Mouse (Mus musculus) hindbrain, postnatal 0 days (tissue): ENCODE measurements at regions not wholly inside any gene's neighbourhood (a gene's known extent, or its start where the extent isn't known, plus 50 kb on each side); places are given as distances from the start of the nearest gene placed in this dataset.

ENCODE experiments used
- ATAC-seq: fragments of 200-750 bp; cut with Nextera tagmentation; 2 replicates; pipeline ENCODE4 v1.8.0; 2017; ENCODE audit warnings: mild to moderate bottlenecking, moderate TSS enrichment, moderate library complexity
- DNase-seq: peaks from one replicate; pipeline ENCODE4 v3.0.0-alpha.2; 2015; ENCODE audit warnings: low spot score
- H3K27ac ChIP-seq: fragments of 300-500 bp; sonication (generic); 2 replicates; pipeline ENCODE4 v1.5.1; 2014; ENCODE audit warnings: mild to moderate bottlenecking
- H3K27me3 ChIP-seq: fragments of 300-500 bp; sonication (generic); 2 replicates; pipeline ENCODE4 v1.6.1; 2014; ENCODE audit warnings: low read length, mixed read lengths; ENCODE audit not compliant: insufficient read depth
- H3K36me3 ChIP-seq: fragments of 300-500 bp; sonication (generic); 2 replicates; pipeline ENCODE4 v1.6.1; 2014; ENCODE audit warnings: low read length, mixed read lengths; ENCODE audit not compliant: insufficient read depth
- H3K4me1 ChIP-seq: fragments of 300-500 bp; sonication (generic); 2 replicates; pipeline ENCODE4 v1.6.1; 2014; ENCODE audit warnings: antibody characterized with exemption, low read length, mixed read lengths; ENCODE audit not compliant: insufficient read depth
- H3K4me2 ChIP-seq: fragments of 300-500 bp; sonication (generic); 2 replicates; pipeline ENCODE4 v1.6.1; 2014; ENCODE audit warnings: low read depth, mild to moderate bottlenecking, low read length, moderate library complexity, mixed read lengths
- H3K4me3 ChIP-seq: fragments of 300-500 bp; sonication (generic); 2 replicates; pipeline ENCODE4 v1.5.1; 2014; ENCODE audit warnings: low read length
- H3K9ac ChIP-seq: fragments of 300-500 bp; sonication (generic); replicated peaks from 2 replicates; pipeline ENCODE4 v1.6.1; 2014; ENCODE audit warnings: mild to moderate bottlenecking, low read length, moderate library complexity, mixed read lengths
- H3K9me3 ChIP-seq: fragments of 300-500 bp; sonication (generic); 2 replicates; pipeline ENCODE4 v1.6.1; 2016; ENCODE audit warnings: low read length, mixed read lengths
- CTCF ChIP-seq: IDR thresholded peaks from 2 replicates; pipeline ENCODE4 v1.5.1; 2016; ENCODE audit warnings: antibody characterized with exemption, control low read depth, low read depth
- WGBS: fragments of 180-500 bp; shearing (Covaris S2); extraction: QIAGEN DNeasy Blood & Tissue Kit; methylation state at CpG from one replicate; pipeline ENCODE4 v1.1.7; 2014; 5-methylcytosine and 5-hydroxymethylcytosine counted together

GRCm38 (mm10) chr16:12516834-12517685 is 533.1 kb downstream of the Shisa9 start:
- DNase-seq = no peak
- H3K27ac ChIP-seq = no peak overlapping the region
- H3K4me2 ChIP-seq = no peak overlapping the region
- no peaks in the 10 kb centered on the region for H3K36me3 ChIP-seq
- H3K4me1 ChIP-seq = no peaks in the 10 kb centered on the region
- no peak overlapping the region for H3K9ac ChIP-seq
- no peaks in the 10 kb centered on the region for H3K27me3 ChIP-seq
- ATAC-seq = no peak
- no peak for TF ChIP-seq CTCF
- H3K9me3 ChIP-seq = no peaks in the 10 kb centered on the region
- WGBS = 74% methylated on average over 8 of the region's 8 CpGs
- no peak overlapping the region for H3K4me3 ChIP-seq

GRCm38 (mm10) chr16:12518264-12518663 is 534.4 kb downstream of the Shisa9 start:
- Histone ChIP-seq H3K4me1 (no peaks in the 10 kb centered on the region), H3K36me3 (no peaks in the 10 kb centered on the region), H3K27ac (no peak overlapping the region), H3K9ac (no peak overlapping the region), H3K4me2 (no peak overlapping the region), H3K9me3 (no peaks in the 10 kb centered on the region), H3K27me3 (no peaks in the 10 kb centered on the region), H3K4me3 (no peak overlapping the region)
- DNase-seq (no peak), ATAC-seq (no peak)
- no peak for TF ChIP-seq CTCF
- 84% methylated on average over 7 of the region's 7 CpGs for WGBS

GRCm38 (mm10) chr16:12521711-12522476 is 538.0 kb downstream of the Shisa9 start:
- DNase-seq (peak; percentile 40), ATAC-seq (0 out of 2 replicates have a peak, but pooled peaks have one; percentile 58)
- 78% methylated on average over 3 of the region's 3 CpGs for WGBS
- Histone ChIP-seq H3K4me1 (no peaks in the 10 kb centered on the region), H3K4me3 (no peak overlapping the region), H3K27me3 (no peaks in the 10 kb centered on the region), H3K36me3 (no peaks in the 10 kb centered on the region), H3K9ac (no peak overlapping the region), H3K4me2 (no peak overlapping the region), H3K27ac (no peak overlapping the region), H3K9me3 (no peaks in the 10 kb centered on the region)
- no peak for TF ChIP-seq CTCF

- DNase-seq = no peak
- H3K27ac ChIP-seq = no peak overlapping the region
- H3K4me1 ChIP-seq = no peaks in the 10 kb centered on the region
- no peak overlapping the region for H3K4me3 ChIP-seq
- no peaks in the 10 kb centered on the region for H3K27me3 ChIP-seq
- ATAC-seq = no peak
- no peaks in the 10 kb centered on the region for H3K9me3 ChIP-seq
- H3K4me2 ChIP-seq = no peak overlapping the region
- TF ChIP-seq CTCF = no peak
- H3K9ac ChIP-seq = no peak overlapping the region
- H3K36me3 ChIP-seq = no peaks in the 10 kb centered on the region
Observed at GRCm38 (mm10) chr16:12548462-12548861, 561.0 kb upstream of the Ercc4 start.

GRCm38 (mm10) chr16:12588889-12589288 is 520.6 kb upstream of the Ercc4 start:
- H3K9ac ChIP-seq = no peak overlapping the region

GRCm38 (mm10) chr16:12608259-12608658 is 501.2 kb upstream of the Ercc4 start:
- no peak for TF ChIP-seq CTCF
- ATAC-seq (no peak), DNase-seq (no peak)

More at GRCm38 (mm10) chr16:12588889-12589288, 520.6 kb upstream of the Ercc4 start:
- H3K27me3 ChIP-seq = no peaks in the 10 kb centered on the region
- no peak overlapping the region for H3K4me2 ChIP-seq
- ATAC-seq = no peak
- H3K27ac ChIP-seq = no peak overlapping the region
- no peaks in the 10 kb centered on the region for H3K9me3 ChIP-seq
- H3K4me3 ChIP-seq = no peak overlapping the region
- no peaks in the 10 kb centered on the region for H3K4me1 ChIP-seq
- no peaks in the 10 kb centered on the region for H3K36me3 ChIP-seq
- DNase-seq = no peak
- TF ChIP-seq CTCF = peak; percentile 37

GRCm38 (mm10) chr16:12611106-12611505 is 498.4 kb upstream of the Ercc4 start:
- Histone ChIP-seq H3K27ac (no peak overlapping the region), H3K27me3 (no peaks in the 10 kb centered on the region), H3K4me2 (no peak overlapping the region), H3K4me3 (no peak overlapping the region), H3K9me3 (no peaks in the 10 kb centered on the region), H3K4me1 (no peaks in the 10 kb centered on the region), H3K9ac (no peak overlapping the region), H3K36me3 (no peaks in the 10 kb centered on the region)
- WGBS = 90% methylated on average over 1 of the region's 1 CpGs
- TF ChIP-seq CTCF = no peak
- ATAC-seq (no peak), DNase-seq (no peak)

More at GRCm38 (mm10) chr16:12608259-12608658, 501.2 kb upstream of the Ercc4 start:
- no peaks in the 10 kb centered on the region for H3K4me1 ChIP-seq
- no peaks in the 10 kb centered on the region for H3K36me3 ChIP-seq
- H3K27me3 ChIP-seq = no peaks in the 10 kb centered on the region
- H3K27ac ChIP-seq = no peak overlapping the region
- WGBS = 64% methylated on average over 6 of the region's 6 CpGs
- H3K9me3 ChIP-seq = no peaks in the 10 kb centered on the region
- H3K9ac ChIP-seq = no peak overlapping the region
- H3K4me2 ChIP-seq = no peak overlapping the region
- no peak overlapping the region for H3K4me3 ChIP-seq
